Mouse (Mus musculus): ENCODE results near the gene Rab13. TPM values are rescaled to one million over a fixed set of nuclear protein-coding genes. Genes with fewer than 3 reads are reported as not detected.
A peak's percentile ranks its signal among the peaks of the same experiment; 100 is the strongest.
"Not testable (repeated sequence)": the region's sequence is repeated elsewhere in the genome, so short reads cannot be mapped to it uniquely, and the experiment has no call there.

Rab13 gene
- polyA plus RNA-seq, 1 experiment from 2014 or later = 12.3 TPM

GRCm38 (mm10) chr3:90241669-90242358 lies 28.3 kb downstream of the Rab13 start:
- H3K27me3 ChIP-seq (ENCODE audit: control insufficient read depth, insufficient read depth, low read length) = no peaks in the 10 kb centered on the region
- H3K36me3 ChIP-seq (ENCODE audit: control insufficient read depth, insufficient read depth, low read length) = no peaks in the 10 kb centered on the region
- DNase-seq (ENCODE audit: low spot score) = no peak
- H3K4me1 ChIP-seq (ENCODE audit: control insufficient read depth, insufficient read depth, low read length) = peaks cover 8% of the 10 kb centered on the region
- 85% methylated on average over 10 of the region's 10 CpGs for WGBS
- H3K27ac ChIP-seq (ENCODE audit: low read depth, low read length) = no peak overlapping the region
- H3K4me2 ChIP-seq (ENCODE audit: low read depth) = no peak overlapping the region
- no peak for ATAC-seq (ENCODE audit: insufficient read depth, low FRiP score, low TSS enrichment)
- no peak overlapping the region for H3K9ac ChIP-seq (ENCODE audit: low read length)
- H3K4me3 ChIP-seq (ENCODE audit: low read depth, low read length) = no peak overlapping the region
- no peaks in the 10 kb centered on the region for H3K9me3 ChIP-seq (ENCODE audit: control insufficient read depth, low read length)

- ATAC-seq (ENCODE audit: insufficient read depth, low FRiP score, low TSS enrichment) (peak; percentile 78), DNase-seq (ENCODE audit: low spot score) (peak; percentile 73)
- Histone ChIP-seq H3K4me3 (ENCODE audit: low read depth, low read length) (peak within 1 kb of the TSS; percentile 25), H3K9me3 (ENCODE audit: control insufficient read depth, low read length) (no peaks in the 10 kb centered on the region), H3K27ac (ENCODE audit: low read depth, low read length) (no peak within 1 kb of the TSS), H3K4me2 (ENCODE audit: low read depth) (peak within 1 kb of the TSS; percentile 81), H3K9ac (ENCODE audit: low read length) (peak within 1 kb of the TSS; percentile 46), H3K4me1 (ENCODE audit: control insufficient read depth, insufficient read depth, low read length) (peaks cover 11% of the 10 kb centered on the region), H3K36me3 (ENCODE audit: control insufficient read depth, insufficient read depth, low read length) (no peaks in the 10 kb centered on the region), H3K27me3 (ENCODE audit: control insufficient read depth, insufficient read depth, low read length) (no peaks in the 10 kb centered on the region)
- WGBS = 3% methylated on average over 19 of the region's 19 CpGs
Measured at GRCm38 (mm10) chr3:90242984-90243775, 29.7 kb downstream of the Rab13 start, which contains the start of gene Creb3l4. TSS of gene Creb3l4 (minus strand) at chr3:90243512.

GRCm38 (mm10) chr3:90245406-90245805 lies 31.9 kb downstream of the Rab13 start:
- WGBS = 82% methylated on average over 2 of the region's 2 CpGs
- ATAC-seq (ENCODE audit: insufficient read depth, low FRiP score, low TSS enrichment) = no peak

GRCm38 (mm10) chr3:90247630-90247959 lies 34.1 kb downstream of the Rab13 start:
- Histone ChIP-seq H3K4me2 (ENCODE audit: low read depth) (peak overlapping the region; percentile 76), H3K27me3 (ENCODE audit: control insufficient read depth, insufficient read depth, low read length) (no peaks in the 10 kb centered on the region), H3K27ac (ENCODE audit: low read depth, low read length) (peak overlapping the region; percentile 79), H3K4me1 (ENCODE audit: control insufficient read depth, insufficient read depth, low read length) (peaks cover 13% of the 10 kb centered on the region), H3K36me3 (ENCODE audit: control insufficient read depth, insufficient read depth, low read length) (peaks cover 2% of the 10 kb centered on the region; the same call in 1 of the 2 replicates), H3K9ac (ENCODE audit: low read length) (peak overlapping the region; percentile 54), H3K4me3 (ENCODE audit: low read depth, low read length) (peak overlapping the region; percentile 44), H3K9me3 (ENCODE audit: control insufficient read depth, low read length) (no peaks in the 10 kb centered on the region)
- ATAC-seq (ENCODE audit: insufficient read depth, low FRiP score, low TSS enrichment) (peak; percentile 19), DNase-seq (ENCODE audit: low spot score) (no peak)
- WGBS = under 1% methylated on average over 3 of the region's 3 CpGs

More at GRCm38 (mm10) chr3:90245406-90245805, 31.9 kb downstream of the Rab13 start:
- H3K27ac ChIP-seq (ENCODE audit: low read depth, low read length) = no peak overlapping the region
- H3K27me3 ChIP-seq (ENCODE audit: control insufficient read depth, insufficient read depth, low read length) = no peaks in the 10 kb centered on the region
- DNase-seq (ENCODE audit: low spot score) = no peak
- H3K36me3 ChIP-seq (ENCODE audit: control insufficient read depth, insufficient read depth, low read length) = no peaks in the 10 kb centered on the region
- peaks cover 14% of the 10 kb centered on the region for H3K4me1 ChIP-seq (ENCODE audit: control insufficient read depth, insufficient read depth, low read length)
- H3K4me2 ChIP-seq (ENCODE audit: low read depth) = no peak overlapping the region
- no peaks in the 10 kb centered on the region for H3K9me3 ChIP-seq (ENCODE audit: control insufficient read depth, low read length)
- no peak overlapping the region for H3K9ac ChIP-seq (ENCODE audit: low read length)
- no peak overlapping the region for H3K4me3 ChIP-seq (ENCODE audit: low read depth, low read length)

- Histone ChIP-seq H3K27ac (ENCODE audit: low read depth, low read length) (peak within 1 kb of the TSS; percentile 79), H3K27me3 (ENCODE audit: control insufficient read depth, insufficient read depth, low read length) (no peaks in the 10 kb centered on the region), H3K4me1 (ENCODE audit: control insufficient read depth, insufficient read depth, low read length) (peaks cover 8% of the 10 kb centered on the region; the same call in 1 of the 2 replicates), H3K4me2 (ENCODE audit: low read depth) (peak within 1 kb of the TSS; percentile 76), H3K9ac (ENCODE audit: low read length) (peak within 1 kb of the TSS; percentile 54), H3K4me3 (ENCODE audit: low read depth, low read length) (peak within 1 kb of the TSS; percentile 44), H3K36me3 (ENCODE audit: control insufficient read depth, insufficient read depth, low read length) (peaks cover 2% of the 10 kb centered on the region; the same call in 1 of the 2 replicates), H3K9me3 (ENCODE audit: control insufficient read depth, low read length) (no peaks in the 10 kb centered on the region)
- WGBS = under 1% methylated on average over 44 of the region's 44 CpGs
- DNase-seq (ENCODE audit: low spot score) (peak; percentile 93), ATAC-seq (ENCODE audit: insufficient read depth, low FRiP score, low TSS enrichment) (peak; percentile 93)
Measured at GRCm38 (mm10) chr3:90247960-90248745, 34.7 kb downstream of the Rab13 start, which contains the start of gene Slc39a1. TSS of gene Slc39a1 (plus strand) at chr3:90248172.

- no peak overlapping the region for H3K27ac ChIP-seq (ENCODE audit: low read depth, low read length)
- WGBS = 6% methylated on average over 10 of the region's 10 CpGs
Measured at GRCm38 (mm10) chr3:90248746-90249100, 35.2 kb downstream of the Rab13 start.

GRCm38 (mm10) chr3:90250791-90251190 lies 37.3 kb downstream of the Rab13 start:
- H3K9ac ChIP-seq (ENCODE audit: low read length) = no peak overlapping the region
- DNase-seq (ENCODE audit: low spot score) (no peak), ATAC-seq (ENCODE audit: insufficient read depth, low FRiP score, low TSS enrichment) (no peak)
- H3K4me1 ChIP-seq (ENCODE audit: control insufficient read depth, insufficient read depth, low read length) = peaks cover 12% of the 10 kb centered on the region
- H3K4me2 ChIP-seq (ENCODE audit: low read depth) = no peak overlapping the region
- no peaks in the 10 kb centered on the region for H3K27me3 ChIP-seq (ENCODE audit: control insufficient read depth, insufficient read depth, low read length)
- no peaks in the 10 kb centered on the region for H3K9me3 ChIP-seq (ENCODE audit: control insufficient read depth, low read length)
- WGBS = 92% methylated on average over 6 of the region's 6 CpGs
- H3K4me3 ChIP-seq (ENCODE audit: low read depth, low read length) = no peak overlapping the region
- H3K27ac ChIP-seq (ENCODE audit: low read depth, low read length) = no peak overlapping the region
- peaks cover 2% of the 10 kb centered on the region; the same call in 1 of the 2 replicates for H3K36me3 ChIP-seq (ENCODE audit: control insufficient read depth, insufficient read depth, low read length)

More at GRCm38 (mm10) chr3:90248746-90249100, 35.2 kb downstream of the Rab13 start:
- H3K36me3 ChIP-seq (ENCODE audit: control insufficient read depth, insufficient read depth, low read length) = peaks cover 2% of the 10 kb centered on the region; the same call in 1 of the 2 replicates
- peaks cover 6% of the 10 kb centered on the region; the same call in 1 of the 2 replicates for H3K4me1 ChIP-seq (ENCODE audit: control insufficient read depth, insufficient read depth, low read length)
- peak overlapping the region; percentile 45 for H3K9ac ChIP-seq (ENCODE audit: low read length)
- peak overlapping the region; percentile 44 for H3K4me3 ChIP-seq (ENCODE audit: low read depth, low read length)
- H3K27me3 ChIP-seq (ENCODE audit: control insufficient read depth, insufficient read depth, low read length) = no peaks in the 10 kb centered on the region
- no peaks in the 10 kb centered on the region for H3K9me3 ChIP-seq (ENCODE audit: control insufficient read depth, low read length)
- peak overlapping the region; percentile 76 for H3K4me2 ChIP-seq (ENCODE audit: low read depth)
- ATAC-seq (ENCODE audit: insufficient read depth, low FRiP score, low TSS enrichment) (no peak), DNase-seq (ENCODE audit: low spot score) (no peak)

GRCm38 (mm10) chr3:90251731-90252226 lies 38.3 kb downstream of the Rab13 start:
- H3K4me2 ChIP-seq (ENCODE audit: low read depth); H3K27me3 ChIP-seq (ENCODE audit: control insufficient read depth, insufficient read depth, low read length); H3K9me3 ChIP-seq (ENCODE audit: control insufficient read depth, low read length); ATAC-seq (ENCODE audit: insufficient read depth, low FRiP score, low TSS enrichment); H3K36me3 ChIP-seq (ENCODE audit: control insufficient read depth, insufficient read depth, low read length); H3K27ac ChIP-seq (ENCODE audit: low read depth, low read length); H3K4me3 ChIP-seq (ENCODE audit: low read depth, low read length); H3K9ac ChIP-seq (ENCODE audit: low read length); DNase-seq (ENCODE audit: low spot score): not testable (repeated sequence)
- peaks cover 12% of the 10 kb centered on the region for H3K4me1 ChIP-seq (ENCODE audit: control insufficient read depth, insufficient read depth, low read length)
- WGBS = 91% methylated on average over 8 of the region's 12 CpGs

All from neural tube, embryonic 11.5 days (tissue).